Mouse (Mus musculus) stomach, postnatal 0 days (tissue): ENCODE data around the gene Psat1.

Experiments used
- CTCF ChIP-seq: IDR thresholded peaks from 2 replicates; pipeline ENCODE4 v1.5.1; 2016; ENCODE audit warnings: antibody characterized with exemption, low read depth, mild to moderate bottlenecking, moderate library complexity
- EP300 ChIP-seq: optimal IDR thresholded peaks from 2 replicates; pipeline ENCODE3; 2016; ENCODE audit warnings: antibody characterized with exemption

- TF ChIP-seq CTCF (no peak), EP300 (no peak)
Observed at GRCm38 (mm10) chr19:15908016-15908415, 39.1 kb downstream of the Psat1 start.
